Mouse (Mus musculus) right cerebral cortex, postnatal 14 days (tissue): ENCODE results near the gene Slc4a1.

Experiments
- DNase-seq: peaks from one replicate; pipeline ENCODE4 v3.0.0; 2022

The Slc4a1 gene

DNA sequence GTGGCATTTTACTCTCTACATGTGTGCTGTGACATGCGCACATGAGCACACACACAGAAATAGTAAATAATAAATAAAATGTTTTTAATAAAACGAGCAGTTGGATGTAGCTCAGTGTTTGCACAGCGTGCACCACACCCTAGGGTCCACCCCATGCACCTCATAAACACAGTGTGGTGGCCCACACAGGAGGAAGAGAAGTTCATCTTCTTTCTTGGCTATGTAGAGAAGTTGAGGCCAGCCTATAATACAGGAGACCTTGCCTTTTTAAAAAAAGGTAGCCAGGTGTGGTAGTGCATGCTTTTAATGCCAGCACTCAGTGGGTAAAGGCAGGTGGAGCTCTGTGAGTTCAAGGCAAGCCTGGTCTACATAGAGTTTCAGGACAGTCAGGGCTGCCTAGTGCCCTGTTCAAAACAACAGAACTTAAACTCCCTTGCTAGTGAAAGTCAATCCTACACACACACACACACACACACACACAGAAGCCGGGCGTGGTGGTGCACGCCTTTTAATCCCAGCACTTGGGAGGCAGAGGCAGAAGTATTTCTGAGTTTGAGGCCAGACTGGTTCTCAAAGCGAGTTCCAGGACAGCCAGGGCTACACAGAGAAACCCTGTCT is 8.2 kb upstream of the Slc4a1 start:
- no peak for DNase-seq

GRCm38 (mm10) chr11:102373646-102374045 is 7.6 kb upstream of the Slc4a1 start:
- DNase-seq, result no peak

- no peak for DNase-seq
Observed at GRCm38 (mm10) chr11:102372936-102373335, 6.9 kb upstream of the Slc4a1 start.

DNA sequence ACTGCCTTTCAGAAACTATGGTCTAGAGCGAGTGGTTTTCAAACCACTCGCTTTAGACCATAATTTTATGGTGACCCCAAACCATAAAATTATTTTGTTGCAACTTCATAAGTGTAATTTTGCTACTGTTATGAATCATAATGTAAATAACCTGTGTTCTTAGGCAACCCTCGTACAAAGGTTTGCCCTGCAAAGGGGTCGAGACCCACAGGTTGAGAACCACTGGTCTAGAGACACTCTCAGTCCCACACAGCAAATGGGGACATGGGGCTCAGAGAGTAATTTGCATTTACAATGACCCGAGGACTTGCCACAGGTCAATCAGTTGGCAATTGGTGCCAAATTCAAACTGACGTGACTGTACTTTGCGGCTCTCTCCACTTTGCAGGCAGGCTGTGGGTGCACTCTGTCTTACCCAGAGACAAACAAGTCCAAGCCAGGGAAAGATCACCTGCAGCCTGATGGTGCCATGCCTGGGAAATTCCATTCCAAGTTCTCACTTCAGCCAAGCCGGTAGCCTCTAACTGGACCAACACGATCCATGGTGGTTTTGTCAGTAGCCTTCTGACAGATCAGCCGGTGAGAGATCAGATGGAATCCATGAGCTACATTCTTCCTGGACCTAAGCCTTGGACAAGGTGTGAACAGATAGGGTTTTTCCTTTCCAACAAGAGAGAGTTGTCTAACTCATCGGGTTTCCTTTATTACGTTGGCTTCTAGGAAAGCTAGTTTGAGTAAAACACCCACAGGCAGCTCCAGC is 6.1 kb upstream of the Slc4a1 start:
- no peak for DNase-seq

DNA sequence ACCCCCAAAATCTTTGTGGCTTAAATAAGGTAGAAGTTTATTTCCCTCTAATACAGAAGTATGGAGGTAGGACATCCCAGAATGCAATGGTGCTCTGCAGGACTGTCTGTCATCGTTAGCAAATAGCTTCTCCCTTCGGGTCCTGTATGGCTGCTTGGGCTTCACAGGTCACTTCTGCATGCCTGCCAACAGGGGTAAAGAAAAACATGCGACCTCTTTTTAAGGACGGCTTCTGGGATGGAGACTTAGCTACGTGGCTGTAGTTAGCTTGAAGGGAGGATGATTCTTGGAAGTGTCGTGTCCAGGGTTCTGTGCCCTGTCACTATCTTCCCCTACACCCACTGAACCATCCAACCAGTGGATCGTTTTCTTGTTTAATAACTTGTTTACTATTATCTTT is 4.3 kb upstream of the Slc4a1 start:
- no peak for DNase-seq

DNA sequence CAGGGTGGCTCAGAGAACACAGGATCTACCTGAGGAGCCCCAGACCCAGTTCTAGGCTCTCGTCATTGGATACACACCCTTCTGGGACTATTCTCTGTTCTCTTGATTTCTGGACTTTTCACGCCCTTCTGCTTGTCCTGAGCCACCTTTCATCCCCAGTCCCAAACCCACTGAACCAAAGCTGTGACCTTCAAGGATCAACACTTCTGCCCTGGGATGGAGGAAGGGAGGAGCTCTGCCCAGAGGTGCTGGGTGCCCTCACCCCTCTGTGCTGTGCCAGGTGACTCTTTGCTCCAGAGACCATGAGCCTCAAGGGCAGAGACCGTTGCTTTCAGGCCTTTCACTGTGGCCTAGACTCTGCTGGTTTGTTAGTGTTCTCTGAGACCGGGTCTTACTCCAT is 3.3 kb upstream of the Slc4a1 start:
- DNase-seq, result no peak

DNA sequence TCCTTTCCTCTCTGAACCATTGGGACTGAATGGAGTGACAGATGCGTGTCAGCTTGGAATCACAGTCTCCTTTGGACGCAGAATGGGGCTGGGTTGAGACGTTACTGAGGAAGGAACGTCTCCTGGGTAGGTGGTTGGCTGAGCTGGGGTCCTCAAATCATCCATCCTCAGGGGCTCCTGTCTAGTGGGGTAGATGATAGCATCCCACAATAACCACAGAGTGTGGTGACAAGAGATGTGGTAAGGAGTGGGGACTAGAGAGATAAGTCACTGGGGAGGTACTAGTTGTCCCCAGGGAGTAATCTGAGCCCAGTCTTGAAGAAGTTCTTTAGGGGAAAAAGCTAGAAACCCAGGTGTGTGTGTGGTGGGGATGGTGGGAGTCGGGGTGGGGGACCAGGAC is 2.3 kb upstream of the Slc4a1 start:
- no peak for DNase-seq

DNA sequence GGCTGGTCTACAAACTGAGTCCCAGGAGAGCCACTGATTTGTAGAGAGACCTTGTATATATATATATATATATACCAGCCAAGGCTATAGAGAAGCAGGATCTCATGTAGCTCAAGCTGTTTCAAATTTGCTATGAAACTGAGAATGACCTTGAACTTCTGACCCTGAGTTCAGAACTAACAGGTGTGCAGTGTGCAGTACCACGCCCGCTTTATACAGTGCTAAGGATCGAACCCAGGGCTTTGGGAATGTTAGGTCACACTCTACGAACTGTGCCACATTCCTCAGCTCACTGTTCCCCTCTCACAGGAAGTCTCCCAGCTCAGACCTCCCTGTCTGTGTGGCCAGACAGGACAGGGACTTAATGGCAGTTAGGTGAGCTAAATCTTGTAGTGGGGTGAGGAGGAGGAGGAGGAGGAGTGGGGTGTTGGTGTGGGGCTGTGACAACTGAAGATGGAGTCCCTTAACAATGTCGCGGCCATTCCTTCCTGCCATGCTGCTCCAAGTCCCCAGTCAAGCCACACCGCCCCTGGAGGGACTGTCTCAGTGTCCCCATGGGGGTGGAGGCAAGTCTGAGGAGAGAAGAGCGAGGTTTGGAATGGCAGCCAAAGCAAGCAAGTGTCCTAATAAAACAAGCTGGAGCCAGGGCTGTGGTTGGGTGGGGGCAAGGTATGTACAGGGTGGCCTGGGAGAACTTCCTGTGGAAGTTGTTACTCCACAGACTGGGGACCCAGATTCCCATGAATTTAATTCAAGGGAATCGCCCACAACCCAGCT is 1.7 kb upstream of the Slc4a1 start:
- no peak for DNase-seq

- no peak for DNase-seq
Observed at GRCm38 (mm10) chr11:102365699-102366098, 304 bp downstream of the Slc4a1 start.

DNA sequence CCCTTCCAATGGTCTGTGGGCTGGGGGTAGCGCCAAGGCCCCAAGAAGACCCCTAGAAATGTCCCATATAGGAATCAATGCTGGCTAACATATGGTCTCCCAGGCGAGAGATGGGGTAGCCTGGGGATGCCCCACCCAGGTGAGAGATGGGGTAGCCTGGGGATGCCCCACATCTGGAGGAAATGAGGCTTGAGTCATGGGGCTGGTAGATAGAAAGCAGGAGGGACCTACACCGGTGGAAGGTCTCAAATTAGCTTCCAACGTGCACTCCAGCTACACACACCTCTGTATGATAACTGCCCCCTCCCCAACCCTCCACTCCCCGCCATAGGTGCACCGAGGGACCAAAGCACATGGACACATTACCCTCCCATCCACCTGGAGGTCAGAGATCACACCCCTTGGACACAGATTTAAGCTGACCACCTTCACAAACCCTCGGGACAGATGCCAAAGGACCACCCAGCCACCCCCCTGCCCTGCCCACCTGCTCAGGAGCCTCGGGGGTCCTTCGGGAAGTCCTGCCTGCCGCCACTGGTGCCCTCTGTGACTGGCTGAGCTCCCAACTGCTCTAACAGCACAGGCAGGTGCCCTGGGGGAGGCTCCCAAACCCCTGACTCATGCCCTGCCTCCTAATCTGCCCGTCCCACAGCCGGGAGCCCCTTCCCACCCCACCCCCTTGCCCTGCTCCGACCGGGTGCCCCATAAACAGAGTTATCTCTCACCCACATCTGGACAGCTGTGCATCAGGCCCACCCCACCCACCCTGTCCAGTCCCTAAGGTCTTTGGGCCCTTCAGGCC is 1.2 kb downstream of the Slc4a1 start:
- DNase-seq, result no peak

DNA sequence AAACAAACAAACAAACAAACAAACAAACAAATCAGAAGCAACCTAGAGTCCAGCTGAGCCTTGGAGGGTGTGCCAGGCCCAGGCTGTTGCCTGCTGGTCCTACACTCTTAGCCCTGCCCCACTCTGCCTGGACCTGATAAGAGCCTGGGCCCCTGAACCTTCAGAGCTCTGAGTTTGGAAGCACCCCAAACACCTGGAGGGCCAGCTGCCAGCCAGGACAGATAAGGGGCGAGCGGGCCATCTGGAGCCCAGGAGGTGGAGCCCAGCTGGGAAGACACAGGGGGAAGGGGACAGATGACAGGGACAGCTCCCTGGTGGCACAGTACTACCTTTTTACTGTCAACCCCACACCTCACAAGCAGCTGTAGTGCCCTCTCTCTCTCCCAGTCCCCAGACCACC is 2.4 kb downstream of the Slc4a1 start:
- DNase-seq, result no peak

GRCm38 (mm10) chr11:102361776-102362495 is 4.1 kb downstream of the Slc4a1 start:
- no peak for DNase-seq

- no peak for DNase-seq
Observed at GRCm38 (mm10) chr11:102358365-102358764, 7.6 kb downstream of the Slc4a1 start.

GRCm38 (mm10) chr11:102356636-102357350 is 9.2 kb downstream of the Slc4a1 start:
- DNase-seq, result no peak

DNA sequence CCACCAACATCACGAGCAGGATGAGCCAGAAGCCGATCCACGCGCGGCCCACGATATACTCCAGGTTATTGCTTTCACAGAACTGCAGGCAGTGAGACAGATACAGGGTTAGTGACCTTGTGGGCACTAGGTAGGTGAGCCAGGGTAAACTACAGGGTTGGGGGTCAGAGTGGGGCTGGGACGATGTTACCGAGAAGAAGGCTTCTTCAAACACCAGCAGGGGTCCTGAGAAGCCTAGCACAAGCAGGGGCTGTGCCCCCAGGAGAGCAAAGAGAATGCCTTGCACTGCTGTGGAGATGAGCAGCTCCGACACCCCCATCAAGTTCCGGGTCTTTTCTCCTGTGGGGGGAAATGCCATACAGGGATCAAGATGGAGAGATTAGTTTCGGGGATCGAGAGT is 9.8 kb downstream of the Slc4a1 start:
- no peak for DNase-seq

DNA sequence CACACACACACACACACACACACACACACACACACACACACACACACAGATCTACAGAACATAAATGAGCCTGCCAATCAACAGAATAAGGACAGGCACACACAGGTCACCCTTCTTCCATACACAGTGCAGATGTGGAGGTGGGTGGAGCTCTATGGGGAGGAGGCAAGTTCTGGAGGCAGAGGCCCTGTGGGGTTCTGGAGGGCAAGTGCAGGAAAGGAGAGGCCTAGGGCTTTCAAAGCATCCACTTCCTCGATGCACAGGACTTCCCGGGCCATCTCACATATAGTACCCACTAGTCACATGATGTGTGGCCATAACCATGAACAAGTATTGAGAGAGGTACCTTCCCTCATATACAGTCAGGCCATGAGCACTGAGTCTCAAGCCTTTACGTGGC is 10.5 kb downstream of the Slc4a1 start:
- no peak for DNase-seq

DNA sequence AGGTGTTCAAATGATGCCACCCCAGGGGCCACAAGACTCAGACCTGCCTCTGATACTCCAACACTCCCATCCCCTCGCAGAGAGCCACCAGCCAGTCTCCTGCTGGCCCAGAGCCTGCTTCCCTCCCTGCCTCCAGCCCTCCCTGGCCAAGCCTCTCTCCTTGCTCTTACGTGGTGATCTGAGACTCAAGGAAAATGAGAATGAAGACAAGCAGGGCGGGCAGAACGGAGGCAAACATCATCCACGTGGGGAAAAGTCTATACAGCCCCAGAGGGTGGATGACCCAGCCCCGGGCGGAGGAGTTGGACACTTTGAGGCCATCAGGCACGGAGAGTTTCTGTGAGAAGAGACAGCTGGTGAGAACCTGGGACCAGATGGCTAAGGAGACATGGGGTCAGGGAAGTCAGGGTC is 13.0 kb downstream of the Slc4a1 start:
- DNase-seq, result no peak

- no peak for DNase-seq
Observed at GRCm38 (mm10) chr11:102352378-102352777, 13.6 kb downstream of the Slc4a1 start.

DNA sequence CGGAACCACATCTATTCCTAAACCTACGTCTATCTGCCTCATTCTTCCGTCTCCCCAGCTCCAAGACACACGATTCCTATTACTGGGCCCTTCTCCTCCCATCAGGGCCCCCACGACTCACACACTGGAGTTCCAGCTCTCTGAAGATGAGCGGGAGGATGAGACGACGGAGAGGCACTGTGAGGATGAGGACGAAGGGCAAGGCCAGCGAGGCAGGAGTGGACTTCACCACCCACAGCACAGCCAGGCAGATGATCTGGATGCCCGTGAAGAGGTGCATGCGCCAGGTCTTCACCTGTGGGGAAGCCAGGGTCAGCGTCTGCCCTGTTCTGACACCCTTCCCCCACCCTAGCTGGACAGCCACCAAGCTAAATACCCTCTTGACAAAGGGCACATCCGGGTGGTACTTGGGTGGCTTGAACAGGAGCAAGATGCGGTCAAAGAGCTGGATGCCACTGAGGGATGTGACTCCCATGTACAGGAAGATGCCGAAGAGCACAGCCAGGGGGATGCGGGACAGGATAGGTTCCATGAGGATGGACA is 15.0 kb downstream of the Slc4a1 start:
- DNase-seq, result no peak

DNA sequence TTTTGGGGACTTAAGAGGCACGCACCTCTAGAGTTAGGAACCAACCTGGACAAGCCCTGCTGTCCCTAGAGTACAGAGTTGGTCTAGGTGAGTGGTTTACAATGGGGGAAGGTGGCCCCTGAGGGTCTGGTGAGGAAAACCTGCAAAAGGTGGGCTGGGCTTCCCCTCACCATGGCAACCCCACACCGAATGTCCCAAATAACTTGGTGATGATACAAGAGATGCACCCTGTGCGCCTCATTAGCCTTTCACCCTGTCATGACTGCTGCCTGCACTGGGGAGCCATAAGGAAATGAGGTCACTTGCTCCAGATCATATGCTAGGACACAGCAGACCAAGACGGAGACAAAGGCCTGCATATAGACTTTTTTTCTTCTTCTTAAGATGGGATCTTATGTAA is 15.6 kb downstream of the Slc4a1 start:
- no peak for DNase-seq

DNA sequence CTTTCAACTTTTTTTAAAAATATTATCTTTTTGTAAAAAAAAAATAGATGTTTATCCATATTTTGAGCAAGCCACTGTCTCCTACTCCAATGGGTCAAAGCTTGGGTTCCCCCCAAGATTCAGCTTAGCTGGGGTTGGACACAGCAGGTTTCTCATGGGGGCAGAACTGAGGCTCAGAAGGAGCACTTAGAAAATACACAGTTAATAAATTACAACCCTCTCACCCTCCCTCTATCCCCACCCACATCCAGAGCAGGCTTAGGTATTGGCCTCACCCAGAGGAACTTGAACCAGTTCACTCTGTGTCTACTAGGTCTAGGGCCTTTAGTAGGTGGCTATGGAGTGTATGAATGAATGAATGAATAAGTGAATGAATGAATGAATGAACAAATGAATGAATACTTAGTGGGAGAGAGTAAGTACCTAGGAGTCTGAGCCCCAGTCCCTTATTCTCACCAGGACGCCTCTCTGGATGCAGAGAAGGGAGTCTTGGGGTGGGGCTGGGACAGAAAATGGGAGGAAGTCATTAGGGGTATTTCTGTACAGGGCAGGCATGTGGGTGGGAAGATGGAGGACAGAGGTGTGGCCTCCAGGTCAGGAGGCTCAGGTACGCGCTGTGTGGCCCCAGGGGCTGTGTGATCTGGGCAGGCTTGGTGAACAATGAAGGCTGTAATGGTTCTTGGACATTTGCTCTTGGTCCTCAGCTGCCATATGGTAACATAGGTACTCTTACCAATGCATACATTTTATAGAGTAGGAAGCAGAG is 16.6 kb downstream of the Slc4a1 start:
- DNase-seq, result no peak
